In genomic region chr14:32423946-32424345, GRCm38 (mm10) we compare ENCODE assay signal across 23 mouse cellular contexts. TPM values are rescaled to one million over a fixed set of nuclear protein-coding genes. Genes with fewer than 3 reads are reported as not detected.
A peak's percentile ranks its signal among the peaks of the same experiment; 100 is the strongest.
DNase-seq lines count a peak whose midpoint lies in the region; ATAC-seq and TF ChIP-seq lines count a peak whose summit lies in the region.
"Had no signal": no experiment of that assay in that cellular context is flagged by ENCODE, and none has a peak within 500 bp of the region (broad histone marks: within the 10 kb centered on the region; RNA-seq: fewer than 3 reads in every experiment).

No protein-coding gene starts in this region.

- no peak overlapping the region for H3K4me2 ChIP-seq in forebrain, embryonic 15.5 days (replicated peaks)
- no peak overlapping the region for H3K4me2 ChIP-seq in forebrain, embryonic 11.5 days (ENCODE audit: low read depth, low read length, severe bottlenecking)
- H3K4me2 ChIP-seq in lung, postnatal 0 days (replicated peaks; ENCODE audit: low read depth, low read length) = no peak overlapping the region
- H3K4me2 ChIP-seq: heart, embryonic 15.5 days had no signal

- H3K4me1 ChIP-seq in forebrain, embryonic 15.5 days = peaks cover 3% of the 10 kb centered on the region
- H3K4me1 ChIP-seq in forebrain, embryonic 11.5 days (replicated peaks; ENCODE audit: control insufficient read depth, insufficient read depth, low read length) = no peaks in the 10 kb centered on the region
- no peaks in the 10 kb centered on the region for H3K4me1 ChIP-seq in lung, postnatal 0 days (ENCODE audit: insufficient read depth, low read depth, low read length)
- H3K4me1 ChIP-seq: heart, embryonic 15.5 days had no signal

- no peaks in the 10 kb centered on the region for H3K36me3 ChIP-seq in forebrain, embryonic 15.5 days
- no peaks in the 10 kb centered on the region for H3K36me3 ChIP-seq in forebrain, embryonic 11.5 days (ENCODE audit: control insufficient read depth, insufficient read depth, low read length)
- no peaks in the 10 kb centered on the region for H3K36me3 ChIP-seq in lung, postnatal 0 days (ENCODE audit: insufficient read depth, low read length)
- H3K36me3 ChIP-seq: G1E; heart, embryonic 15.5 days had no signal

- H3K27me3 ChIP-seq in forebrain, embryonic 15.5 days = no peaks in the 10 kb centered on the region
- no peaks in the 10 kb centered on the region for H3K27me3 ChIP-seq in forebrain, embryonic 11.5 days (ENCODE audit: control insufficient read depth, insufficient read depth, low read length)
- H3K27me3 ChIP-seq in lung, postnatal 0 days (replicated peaks; ENCODE audit: insufficient read depth, low read length) = no peaks in the 10 kb centered on the region

- no peak overlapping the region for H3K4me3 ChIP-seq in forebrain, embryonic 15.5 days
- H3K4me3 ChIP-seq in forebrain, embryonic 11.5 days (ENCODE audit: low read depth, low read length) = no peak overlapping the region
- H3K4me3 ChIP-seq in lung, postnatal 0 days (ENCODE audit: low read depth, low read length) = no peak overlapping the region
- H3K4me3 ChIP-seq: heart, embryonic 15.5 days had no signal

- H3K9ac ChIP-seq in forebrain, embryonic 15.5 days (replicated peaks) = no peak overlapping the region
- no peak overlapping the region for H3K9ac ChIP-seq in forebrain, embryonic 11.5 days (ENCODE audit: low read length)
- H3K9ac ChIP-seq in lung, postnatal 0 days (replicated peaks; ENCODE audit: low read depth) = no peak overlapping the region
- H3K9ac ChIP-seq: heart, embryonic 15.5 days had no signal

- H3K27ac ChIP-seq in forebrain, embryonic 15.5 days (replicated peaks) = no peak overlapping the region
- H3K27ac ChIP-seq in forebrain, embryonic 11.5 days (ENCODE audit: low read depth, low read length) = no peak overlapping the region
- H3K27ac ChIP-seq in lung, postnatal 0 days (ENCODE audit: low read length) = no peak overlapping the region
- H3K27ac ChIP-seq: heart, embryonic 15.5 days had no signal

- DNase-seq in forebrain, embryonic 11.5 days (ENCODE audit: low spot score) = no peak
- DNase-seq in testis, postnatal 10 days (ENCODE audit: low spot score) = peak; percentile 30
- no peak for DNase-seq in testis, postnatal 14 days (ENCODE audit: low spot score)
- DNase-seq in cerebellum, postnatal 10 days = peak; percentile 69 to 78
- DNase-seq in lung, postnatal 0 days (ENCODE audit: low spot score) = no peak
- DNase-seq in frontal cortex, postnatal 14 days (ENCODE audit: low spot score in 2 of 2) = no peak
- DNase-seq: adrenal gland, postnatal 14 days; embryo, embryonic 11 days; kidney, postnatal 36 days; lung, adult 18-20 months; lung, postnatal 36 days; retina, postnatal 1 day; thymus, postnatal 36 days had no signal

- no peaks in the 10 kb centered on the region for H3K9me3 ChIP-seq in forebrain, embryonic 15.5 days
- H3K9me3 ChIP-seq in forebrain, embryonic 11.5 days (ENCODE audit: control insufficient read depth, low read length) = no peaks in the 10 kb centered on the region
- no peaks in the 10 kb centered on the region for H3K9me3 ChIP-seq in lung, postnatal 0 days (ENCODE audit: low read length)
- H3K9me3 ChIP-seq: G1E; heart, embryonic 15.5 days had no signal

- ATAC-seq in forebrain, embryonic 15.5 days (replicated peaks) = peak; percentile 60; the same call in 1 of the 2 replicates
- no peak for ATAC-seq in forebrain, embryonic 11.5 days (replicated peaks; ENCODE audit: low FRiP score)
- ATAC-seq in lung, postnatal 0 days = no peak
- ATAC-seq: activated CD4-positive, CD25-positive, alpha-beta regulatory T cell, adult 4 months; hindbrain, embryonic 16.5 days; intestine, embryonic 16.5 days had no signal

- WGBS in forebrain, embryonic 15.5 days = 70% methylated on average over 7 of the region's 7 CpGs
- 90% methylated on average over 7 of the region's 7 CpGs for WGBS in forebrain, embryonic 11.5 days
- 85% methylated on average over 7 of the region's 7 CpGs for WGBS in lung, postnatal 0 days

- TF ChIP-seq CTCF in lung, postnatal 0 days (IDR thresholded peaks at IDR 0.05) = no peak

- no peak for TF ChIP-seq EP300 in lung, postnatal 0 days (IDR thresholded peaks at IDR 0.05)

RNA-seq across cellular contexts. Expression of gene 1700024G13Rik, which starts 35.8 kb away (rescaled TPM):
- 0.45 and 0.89 TPM in 2 replicates for polyA plus RNA-seq in forebrain, embryonic 15.5 days (2015; fragmentation: Nextera tagmentation; extraction: Ambion mirVana)
- not detected in 2 replicates for polyA plus RNA-seq in forebrain, embryonic 11.5 days (2014; fragmentation: Nextera tagmentation; extraction: Ambion mirVana)
- polyA plus RNA-seq in lung, postnatal 0 days (2015; fragmentation: Nextera tagmentation; extraction: Ambion mirVana) = 7.8 and 9.5 TPM in 2 replicates
- polyA plus RNA-seq: activated CD4-positive, CD25-positive, alpha-beta regulatory T cell, adult 4 months; G1E; heart, embryonic 15.5 days; intestine, embryonic 16.5 days; kidney, embryonic 14.5 days; liver, adult 2 months; small intestine, adult 2 months had no signal

RNA-seq across cellular contexts. Expression of gene Slc18a3, which starts 40.7 kb away (rescaled TPM):
- 1.3 and 1.6 TPM in 2 replicates for polyA plus RNA-seq in forebrain, embryonic 15.5 days (2015; fragmentation: Nextera tagmentation; extraction: Ambion mirVana)
- polyA plus RNA-seq in forebrain, embryonic 11.5 days (2014; fragmentation: Nextera tagmentation; extraction: Ambion mirVana) = 0.12 and 0.15 TPM in 2 replicates
- polyA plus RNA-seq in lung, postnatal 0 days (2015; fragmentation: Nextera tagmentation; extraction: Ambion mirVana) = 0.07 TPM in 1 of 2 replicates, not detected in the other
- polyA plus RNA-seq: activated CD4-positive, CD25-positive, alpha-beta regulatory T cell, adult 4 months; G1E; kidney, embryonic 14.5 days; liver, adult 2 months had no signal

RNA-seq across cellular contexts. Expression of gene Chat, which starts 41.8 kb away (rescaled TPM):
- 0.15 and 0.34 TPM in 2 replicates for polyA plus RNA-seq in forebrain, embryonic 15.5 days (2015; fragmentation: Nextera tagmentation; extraction: Ambion mirVana)
- not detected in 2 replicates for polyA plus RNA-seq in forebrain, embryonic 11.5 days (2014; fragmentation: Nextera tagmentation; extraction: Ambion mirVana)
- not detected in 2 replicates for polyA plus RNA-seq in lung, postnatal 0 days (2015; fragmentation: Nextera tagmentation; extraction: Ambion mirVana)
- polyA plus RNA-seq: activated CD4-positive, CD25-positive, alpha-beta regulatory T cell, adult 4 months; embryonic facial prominence, embryonic 14.5 days; G1E; heart, embryonic 15.5 days; liver, adult 2 months had no signal

Comparison
In these comparisons a context has a peak if more than half of its experiments do, and no peak if none do; other contexts are left out.
1. DNase-seq: peak in testis, postnatal 10 days (single experiment) and cerebellum, postnatal 10 days (2 of 2); none in forebrain, embryonic 11.5 days (single experiment), testis, postnatal 14 days (single experiment), lung, postnatal 0 days (single experiment) and frontal cortex, postnatal 14 days (0 of 2).